Mouse (Mus musculus) cortical plate, adult 2 months (tissue): ENCODE results near the gene Mast4. TPM values are rescaled to one million over a fixed set of nuclear protein-coding genes. Genes with fewer than 3 reads are reported as not detected.

Experiments used
- H3K27ac ChIP-seq: fragments of 200-500 bp; 2 replicates; pipeline ENCODE4 v1.5.1; 2012; ENCODE audit warnings: low read length, control low read depth, inconsistent platforms; ENCODE audit not compliant: insufficient read depth
- H3K4me1 ChIP-seq: fragments of 200-500 bp; 2 replicates; pipeline ENCODE4 v1.6.1; 2011; ENCODE audit warnings: low read length; ENCODE audit not compliant: control insufficient read depth, insufficient read depth
- H3K4me3 ChIP-seq: fragments of 200-500 bp; 2 replicates; pipeline ENCODE4 v1.5.1; 2011; ENCODE audit warnings: mild to moderate bottlenecking, low read length, control low read depth; ENCODE audit not compliant: insufficient read depth
- CTCF ChIP-seq: fragments of 200-500 bp; IDR thresholded peaks from 2 replicates; pipeline ENCODE4 v1.5.1; 2011; ENCODE audit warnings: mild to moderate bottlenecking, control low read depth, low read length; ENCODE audit not compliant: insufficient read depth; ENCODE audit errors: extremely low read depth
- POLR2A ChIP-seq: fragments of 200-500 bp; IDR thresholded peaks from 2 replicates; pipeline ENCODE4 v1.6.1; 2011; ENCODE audit warnings: mild to moderate bottlenecking, low read length, control low read depth; ENCODE audit not compliant: insufficient read depth; ENCODE audit errors: extremely low read depth
- polyA plus RNA-seq: library from polyadenylated mRNA; depleted of rRNA; stranded (reverse); fragments of >200 nt; gene quantifications from 2 replicates; pipeline ENCODE4 v1.2.3, GENCODE M21; 2012

The Mast4 gene
- polyA plus RNA-seq, 1 experiment, result 19.6 TPM

DNA sequence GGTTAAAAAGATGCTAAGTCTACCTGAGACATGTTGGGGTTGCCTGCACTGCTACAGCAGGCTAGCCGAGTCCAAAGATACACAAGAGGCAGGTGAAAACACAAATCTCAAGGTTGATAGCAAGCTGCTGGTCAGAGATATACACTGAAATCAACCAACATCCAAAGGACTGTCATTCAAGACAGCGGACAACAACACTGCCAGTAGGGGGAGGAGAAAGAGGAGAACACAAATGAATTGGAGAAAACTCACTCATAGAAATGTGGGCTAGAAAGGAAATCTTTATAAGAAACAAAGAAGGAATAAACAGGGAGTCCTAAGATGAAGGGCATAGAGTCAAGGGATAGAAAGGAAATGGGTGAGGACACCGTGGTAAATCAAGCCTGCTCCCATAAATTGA is 542.1 kb downstream of the Mast4 start:
- TF ChIP-seq CTCF, result no peak
- no peak for TF ChIP-seq POLR2A

DNA sequence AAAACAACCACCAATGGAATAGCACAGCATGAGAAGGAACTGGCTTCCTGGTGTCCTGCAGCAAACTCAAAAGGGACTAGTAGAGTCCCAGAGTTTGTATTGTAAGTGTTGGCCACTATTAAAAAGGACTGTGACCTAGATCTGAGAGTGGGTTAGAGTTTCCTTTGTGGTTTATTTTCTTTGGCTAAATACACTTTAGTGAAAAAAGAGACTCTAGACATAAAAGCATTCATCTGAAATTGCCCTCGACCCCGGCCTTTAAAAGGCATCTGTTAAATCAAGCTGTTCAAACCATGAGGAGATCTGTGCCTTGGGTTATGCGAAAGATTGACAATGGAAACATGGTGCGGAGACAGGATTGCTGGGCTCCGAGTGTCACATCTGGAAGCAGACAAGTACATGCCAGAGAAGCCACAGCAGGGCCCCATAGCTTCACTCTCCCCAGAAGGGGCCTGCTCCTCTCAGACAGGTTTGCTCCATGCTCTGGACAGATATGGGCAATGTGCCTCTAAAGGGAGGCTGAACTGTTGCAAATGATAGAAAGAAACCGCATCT is 543.6 kb downstream of the Mast4 start:
- no peak overlapping the region for H3K4me3 ChIP-seq
- TF ChIP-seq CTCF (no peak), POLR2A (no peak)
- no peak overlapping the region for H3K27ac ChIP-seq
- H3K4me1 ChIP-seq, result peaks cover 1% of the 10 kb centered on the region; the same call in 1 of the 2 replicates

More for the DNA sequence above, 542.1 kb downstream of the Mast4 start:
- Histone ChIP-seq H3K4me1 (no peaks in the 10 kb centered on the region; the same call in 1 of the 2 replicates), H3K27ac (no peak overlapping the region), H3K4me3 (no peak overlapping the region)

DNA sequence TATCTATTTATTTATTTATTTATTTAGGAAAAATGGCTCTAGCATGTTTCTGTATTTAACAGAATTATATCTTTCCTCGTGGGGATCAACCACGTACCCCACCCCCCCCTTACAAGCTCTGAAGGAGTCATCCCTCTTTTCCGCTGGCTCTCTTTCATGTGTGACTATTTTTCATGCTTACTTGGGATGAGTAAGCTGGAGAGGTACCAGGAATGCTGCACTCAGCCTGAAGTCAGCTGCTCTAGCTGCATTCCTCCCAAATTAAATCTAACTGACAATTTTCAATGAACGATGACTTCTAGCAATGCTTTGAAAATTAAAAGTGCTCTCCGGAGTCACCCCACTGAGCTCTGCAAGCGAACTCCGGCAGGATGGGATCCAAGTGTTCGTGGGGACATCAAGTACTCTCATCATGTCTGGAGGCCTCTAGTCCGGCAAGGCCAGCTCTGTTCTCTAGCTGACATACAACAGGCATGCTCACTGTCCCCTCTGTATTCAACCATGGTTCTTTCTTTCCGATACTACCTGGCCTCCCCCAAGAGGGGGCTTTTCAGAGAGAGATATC is 547.5 kb downstream of the Mast4 start:
- TF ChIP-seq POLR2A (no peak), CTCF (no peak)
- peaks cover 3% of the 10 kb centered on the region for H3K4me1 ChIP-seq
- H3K4me3 ChIP-seq, result no peak overlapping the region
- no peak overlapping the region for H3K27ac ChIP-seq

- no peak overlapping the region for H3K4me3 ChIP-seq
- H3K27ac ChIP-seq, result no peak overlapping the region
- H3K4me1 ChIP-seq, result peaks cover 3% of the 10 kb centered on the region
- TF ChIP-seq POLR2A (no peak), CTCF (no peak)
These were observed 550.6 kb downstream of the Mast4 start for GRCm38 (mm10) chr13:102783531-102784310.

DNA sequence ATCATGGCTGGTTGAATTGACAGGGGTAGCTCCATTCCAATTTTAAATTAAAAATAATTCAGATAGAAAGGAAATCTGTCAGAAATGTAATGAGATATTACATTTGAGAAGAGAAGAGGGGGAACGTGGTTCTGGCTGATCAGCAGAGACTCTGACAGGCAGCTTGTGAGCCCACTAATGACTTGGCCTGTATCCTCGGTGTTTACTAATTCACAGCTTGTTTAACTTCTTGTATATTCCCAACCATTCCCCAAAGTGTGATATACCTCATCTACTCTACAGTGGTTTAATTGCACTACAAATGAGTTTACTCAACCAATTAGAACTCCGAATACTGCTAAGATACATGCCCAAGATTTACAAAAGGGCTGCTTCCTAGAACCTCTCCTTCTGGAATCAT is 555.0 kb downstream of the Mast4 start:
- TF ChIP-seq CTCF (no peak), POLR2A (no peak)
- Histone ChIP-seq H3K4me3 (no peak overlapping the region), H3K27ac (no peak overlapping the region), H3K4me1 (peaks cover 2% of the 10 kb centered on the region; the same call in 1 of the 2 replicates)

- H3K27ac ChIP-seq, result no peak overlapping the region
- peaks cover 2% of the 10 kb centered on the region; the same call in 1 of the 2 replicates for H3K4me1 ChIP-seq
- no peak overlapping the region for H3K4me3 ChIP-seq
- TF ChIP-seq POLR2A (no peak), CTCF (no peak)
These were observed 555.4 kb downstream of the Mast4 start for GRCm38 (mm10) chr13:102778859-102779258.

GRCm38 (mm10) chr13:102775506-102775905 is 558.8 kb downstream of the Mast4 start:
- H3K4me1 ChIP-seq, result no peaks in the 10 kb centered on the region
- TF ChIP-seq POLR2A (no peak), CTCF (no peak)
- H3K27ac ChIP-seq, result no peak overlapping the region
- H3K4me3 ChIP-seq, result no peak overlapping the region

- H3K27ac ChIP-seq, result no peak overlapping the region
- no peak overlapping the region for H3K4me3 ChIP-seq
- TF ChIP-seq CTCF, result no peak
- TF ChIP-seq POLR2A, result no peak
- H3K4me1 ChIP-seq, result no peaks in the 10 kb centered on the region
These were observed 559.5 kb downstream of the Mast4 start for GRCm38 (mm10) chr13:102774786-102775201.

DNA sequence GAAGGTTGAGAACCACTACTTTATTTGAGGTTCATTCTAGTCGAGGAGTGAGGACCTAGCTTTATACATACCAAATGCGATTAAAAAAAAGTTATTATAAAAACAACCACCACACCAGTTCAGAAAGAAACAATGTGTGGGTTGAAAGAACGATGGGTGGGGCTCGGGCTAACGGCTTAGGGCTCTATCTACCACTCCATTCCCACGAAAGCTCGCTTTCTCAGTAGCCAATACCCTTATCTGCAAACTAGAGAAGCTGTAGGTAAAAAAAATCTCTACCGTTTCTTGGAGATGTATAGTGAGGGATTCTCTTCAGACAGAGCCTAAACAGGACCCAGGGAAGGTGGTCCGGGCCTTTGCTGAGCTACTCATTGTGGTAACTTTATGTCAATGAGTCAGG is 561.1 kb downstream of the Mast4 start:
- Histone ChIP-seq H3K4me3 (no peak overlapping the region), H3K27ac (no peak overlapping the region), H3K4me1 (no peaks in the 10 kb centered on the region)
- TF ChIP-seq POLR2A, result no peak
- no peak for TF ChIP-seq CTCF

- TF ChIP-seq CTCF (no peak), POLR2A (no peak)
- Histone ChIP-seq H3K27ac (no peak overlapping the region), H3K4me1 (no peaks in the 10 kb centered on the region), H3K4me3 (no peak overlapping the region)
These were observed 564.1 kb downstream of the Mast4 start for GRCm38 (mm10) chr13:102770194-102770593.
